Mouse (Mus musculus): Measurements from ENCODE around the gene Sat2. TPM values are rescaled to one million over a fixed set of nuclear protein-coding genes. Genes with fewer than 3 reads are reported as not detected.
A peak's percentile ranks its signal among the peaks of the same experiment; 100 is the strongest.

The Sat2 gene
- polyA plus RNA-seq, 1 experiment from 2014 or later, result 18.1 TPM

GRCm38 (mm10) chr11:69665961-69666664, 44.3 kb downstream of the Sat2 start, which contains the start of gene Cd68:
Gene Cd68 (minus strand): TSS chr11:69666153.
- Histone ChIP-seq H3K9ac (ENCODE audit: low read length) (no peak within 1 kb of the TSS), H3K4me1 (ENCODE audit: control insufficient read depth, insufficient read depth, low read length) (peaks cover 25% of the 10 kb centered on the region), H3K4me2 (ENCODE audit: low read depth, low read length) (peak within 1 kb of the TSS; percentile 2; the same call in 1 of the 2 replicates), H3K36me3 (ENCODE audit: control insufficient read depth, insufficient read depth, low read length) (peaks cover 34% of the 10 kb centered on the region), H3K4me3 (replicated peaks; ENCODE audit: low read length) (no peak within 1 kb of the TSS), H3K9me3 (replicated peaks; ENCODE audit: control insufficient read depth, low read length) (no peaks in the 10 kb centered on the region), H3K27ac (ENCODE audit: low read length) (peak within 1 kb of the TSS; percentile 58), H3K27me3 (ENCODE audit: control insufficient read depth, insufficient read depth, low read length) (no peaks in the 10 kb centered on the region)
- ATAC-seq (ENCODE audit: insufficient read depth, low FRiP score), result 0 out of 2 replicates have a peak, but pooled peaks have one; percentile 16
- WGBS, result 20% methylated on average over 7 of the region's 7 CpGs

DNA sequence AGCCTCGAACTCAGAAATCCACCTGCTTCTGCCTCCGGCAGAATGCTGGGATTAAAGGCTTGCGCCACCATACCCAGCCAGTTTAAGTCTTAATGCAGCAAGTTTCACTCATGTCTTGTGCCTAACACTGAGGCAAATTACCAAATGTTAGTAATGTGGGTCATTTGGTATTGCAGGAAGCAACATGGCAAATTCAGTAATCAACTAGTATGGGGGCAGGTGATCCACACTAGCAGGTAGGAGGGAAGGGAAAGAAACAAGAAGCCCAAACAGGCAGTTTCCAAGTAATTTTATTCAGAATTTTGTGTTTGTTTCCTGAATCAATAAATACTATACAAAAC, 44.8 kb downstream of the Sat2 start:
- Histone ChIP-seq H3K27ac (ENCODE audit: low read length) (peak overlapping the region; percentile 53), H3K4me3 (replicated peaks; ENCODE audit: low read length) (no peak overlapping the region), H3K4me1 (ENCODE audit: control insufficient read depth, insufficient read depth, low read length) (peaks cover 20% of the 10 kb centered on the region), H3K27me3 (ENCODE audit: control insufficient read depth, insufficient read depth, low read length) (no peaks in the 10 kb centered on the region), H3K9me3 (replicated peaks; ENCODE audit: control insufficient read depth, low read length) (no peaks in the 10 kb centered on the region), H3K36me3 (ENCODE audit: control insufficient read depth, insufficient read depth, low read length) (peaks cover 34% of the 10 kb centered on the region), H3K4me2 (ENCODE audit: low read depth, low read length) (no peak overlapping the region), H3K9ac (ENCODE audit: low read length) (no peak overlapping the region)
- 81% methylated on average over 3 of the region's 3 CpGs for WGBS
- ATAC-seq (ENCODE audit: insufficient read depth, low FRiP score), result no peak

DNA sequence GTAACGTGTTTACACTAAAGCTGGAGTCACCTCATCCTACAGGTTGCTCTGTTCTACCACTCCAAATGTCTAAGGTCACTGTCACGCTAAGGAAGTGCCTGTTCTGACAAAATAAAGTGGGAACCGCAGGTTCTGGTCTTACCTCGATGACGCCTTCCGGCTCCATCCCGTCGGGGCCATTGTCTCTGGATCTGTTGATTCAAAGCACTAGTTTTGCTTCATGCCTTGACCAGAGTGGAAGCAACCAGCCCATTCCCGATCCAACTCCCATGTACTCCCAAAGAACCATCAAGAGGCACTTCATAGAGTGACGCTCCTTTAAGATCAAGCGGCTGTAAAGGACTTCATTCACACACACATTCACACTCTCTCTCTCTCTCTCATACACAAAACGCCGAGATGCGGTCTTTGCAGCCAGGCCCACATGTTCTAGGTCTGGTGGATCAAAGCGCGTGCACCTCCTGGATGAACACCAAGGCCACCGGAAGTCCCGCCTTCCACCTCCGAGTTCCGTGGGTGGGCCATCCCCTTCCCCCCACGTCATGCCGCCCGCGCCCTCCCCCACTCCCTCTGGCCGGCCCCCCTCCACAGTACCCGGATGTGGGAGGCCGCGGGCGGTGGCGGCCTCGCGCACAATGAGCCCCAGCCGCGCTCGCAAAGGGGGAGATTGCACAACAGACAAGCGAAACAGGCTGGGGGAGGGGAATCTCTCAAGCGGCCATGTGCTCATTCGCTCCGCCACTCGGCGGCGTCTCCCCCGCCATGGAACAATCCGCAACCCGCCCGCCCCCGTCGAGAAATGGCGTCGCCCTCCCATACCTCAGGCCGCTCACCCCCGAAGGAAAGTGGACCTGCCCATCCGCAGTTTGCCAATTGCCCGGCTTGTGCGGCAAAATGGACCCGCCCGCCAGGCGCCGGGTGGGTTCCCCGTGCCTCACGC, 49.2 kb downstream of the Sat2 start:
- H3K27ac ChIP-seq (ENCODE audit: low read length), result peak overlapping the region; percentile 96
- H3K9me3 ChIP-seq (replicated peaks; ENCODE audit: control insufficient read depth, low read length), result no peaks in the 10 kb centered on the region
- WGBS, result under 1% methylated on average over 61 of the region's 61 CpGs
- peaks cover 18% of the 10 kb centered on the region for H3K4me1 ChIP-seq (ENCODE audit: control insufficient read depth, insufficient read depth, low read length)
- H3K36me3 ChIP-seq (ENCODE audit: control insufficient read depth, insufficient read depth, low read length), result peaks cover 30% of the 10 kb centered on the region
- ATAC-seq (ENCODE audit: insufficient read depth, low FRiP score), result peak; percentile 79
- H3K4me3 ChIP-seq (replicated peaks; ENCODE audit: low read length), result peak overlapping the region; percentile 73
- no peaks in the 10 kb centered on the region for H3K27me3 ChIP-seq (ENCODE audit: control insufficient read depth, insufficient read depth, low read length)
- H3K4me2 ChIP-seq (ENCODE audit: low read depth, low read length), result peak overlapping the region; percentile 97
- H3K9ac ChIP-seq (ENCODE audit: low read length), result peak overlapping the region; percentile 100

DNA sequence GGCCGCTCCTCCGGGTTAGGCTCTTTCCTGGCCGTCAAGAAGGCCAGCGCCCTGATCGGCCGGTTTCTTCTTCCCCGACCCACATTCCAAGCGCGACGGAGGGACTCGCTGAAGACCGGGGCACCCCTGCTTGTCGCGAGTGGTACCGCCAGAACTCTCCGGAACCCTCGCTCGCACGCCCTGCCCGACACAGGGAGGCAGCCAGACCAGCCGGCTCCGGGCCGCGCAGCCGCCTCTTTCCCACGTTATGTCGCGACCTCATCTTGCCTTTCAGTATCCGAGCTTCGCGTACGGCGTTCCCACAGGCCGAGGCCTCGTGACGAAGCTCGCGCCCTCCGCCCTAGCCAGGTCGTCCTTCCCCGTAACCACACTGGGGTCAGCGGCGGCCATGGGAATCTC, 49.9 kb downstream of the Sat2 start:
- H3K9ac ChIP-seq (ENCODE audit: low read length), result peak overlapping the region; percentile 100
- peak overlapping the region; percentile 96 for H3K27ac ChIP-seq (ENCODE audit: low read length)
- H3K4me3 ChIP-seq (replicated peaks; ENCODE audit: low read length), result peak overlapping the region; percentile 73
- H3K4me2 ChIP-seq (ENCODE audit: low read depth, low read length), result 0 out of 2 replicates have a peak overlapping the region, but pooled peaks have one; percentile 97
- under 1% methylated on average over 43 of the region's 43 CpGs for WGBS
- H3K36me3 ChIP-seq (ENCODE audit: control insufficient read depth, insufficient read depth, low read length), result peaks cover 23% of the 10 kb centered on the region
- ATAC-seq (ENCODE audit: insufficient read depth, low FRiP score), result peak; percentile 0; the same call in 1 of the 2 replicates
- H3K9me3 ChIP-seq (replicated peaks; ENCODE audit: control insufficient read depth, low read length), result no peaks in the 10 kb centered on the region
- no peaks in the 10 kb centered on the region for H3K27me3 ChIP-seq (ENCODE audit: control insufficient read depth, insufficient read depth, low read length)
- peaks cover 18% of the 10 kb centered on the region for H3K4me1 ChIP-seq (ENCODE audit: control insufficient read depth, insufficient read depth, low read length)

DNA sequence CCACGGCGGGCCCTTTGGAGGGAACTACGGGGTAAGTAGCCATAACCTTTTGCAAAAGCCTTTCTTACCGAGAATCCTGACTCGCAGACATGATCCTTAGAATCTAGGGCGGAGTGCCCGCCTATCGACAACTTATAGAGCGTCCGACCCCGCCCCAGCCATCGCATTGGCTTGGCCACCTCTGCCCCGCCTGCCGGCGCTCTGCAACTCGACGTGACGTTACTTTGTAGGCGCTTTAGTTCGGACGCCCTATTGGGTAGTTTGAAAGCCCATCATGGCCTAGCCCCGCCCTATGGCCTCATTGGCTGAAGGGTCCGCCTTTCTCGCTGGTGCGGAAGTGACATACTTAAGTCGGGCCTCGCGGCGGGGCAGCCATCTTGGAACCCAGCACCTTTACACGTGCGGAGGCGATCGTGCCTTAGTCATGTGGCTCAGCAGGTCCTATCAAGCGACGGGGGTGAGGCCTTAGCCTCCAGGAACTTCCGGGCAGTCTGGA, 50.4 kb downstream of the Sat2 start, which contains the start of gene Eif4a1:
Eif4a1 (minus strand) TSS at position 213 of the 496 bp plus-strand sequence.
- Histone ChIP-seq H3K27me3 (ENCODE audit: control insufficient read depth, insufficient read depth, low read length) (no peaks in the 10 kb centered on the region), H3K36me3 (ENCODE audit: control insufficient read depth, insufficient read depth, low read length) (peaks cover 23% of the 10 kb centered on the region), H3K27ac (ENCODE audit: low read length) (peak within 1 kb of the TSS; percentile 96), H3K4me2 (ENCODE audit: low read depth, low read length) (peak within 1 kb of the TSS; percentile 97), H3K4me3 (replicated peaks; ENCODE audit: low read length) (peak within 1 kb of the TSS; percentile 73), H3K9ac (ENCODE audit: low read length) (peak within 1 kb of the TSS; percentile 100), H3K4me1 (ENCODE audit: control insufficient read depth, insufficient read depth, low read length) (peaks cover 18% of the 10 kb centered on the region), H3K9me3 (replicated peaks; ENCODE audit: control insufficient read depth, low read length) (no peaks in the 10 kb centered on the region)
- peak; percentile 98 for ATAC-seq (ENCODE audit: insufficient read depth, low FRiP score)
- under 1% methylated on average over 36 of the region's 36 CpGs for WGBS

MicroRNAs within 50 kb of the gene (microRNA counts, 519-probe panel; counts per million panel counts)
- microRNA mmu-miR-1934, result not detected
- 2,797 counts per million, percentile 64 among the panel's probes with 10 or more counts for microRNA mmu-miR-467f

Small RNA genes lying within 50 kb of the gene (microRNA-seq; reads per million reads assigned to microRNA genes)
- gene Mir1934, result 2.8 reads per million, percentile 15 among the genes with 10 or more reads in this experiment
- gene Mir467f, result not detected

Other genes starting within 250 kb of the Sat2 start
- gene Naa38, start 226.5 kb upstream of the Sat2 start, polyA plus RNA-seq (2015; fragmentation: Nextera tagmentation; extraction: Ambion mirVana), result 144 and 148 TPM in 2 replicates
- gene Cyb5d1, start 226.4 kb upstream of the Sat2 start, polyA plus RNA-seq (2015; fragmentation: Nextera tagmentation; extraction: Ambion mirVana), result 29.4 TPM in 2 replicates
- 26.4 and 28.7 TPM in 2 replicates for gene Tmem88, start 223.8 kb upstream of the Sat2 start, polyA plus RNA-seq (2015; fragmentation: Nextera tagmentation; extraction: Ambion mirVana)
- gene Kdm6b, start 208.3 kb upstream of the Sat2 start, polyA plus RNA-seq (2015; fragmentation: Nextera tagmentation; extraction: Ambion mirVana), result 21.2 and 21.4 TPM in 2 replicates
- 0.54 and 0.69 TPM in 2 replicates for gene Dnah2, start 72.9 kb upstream of the Sat2 start, polyA plus RNA-seq (2015; fragmentation: Nextera tagmentation; extraction: Ambion mirVana)
- 7.2 and 7.3 TPM in 2 replicates for gene Efnb3, start 61.8 kb upstream of the Sat2 start, polyA plus RNA-seq (2015; fragmentation: Nextera tagmentation; extraction: Ambion mirVana)
- gene Wrap53, start 41.8 kb upstream of the Sat2 start, polyA plus RNA-seq (2015; fragmentation: Nextera tagmentation; extraction: Ambion mirVana), result 19.3 and 21.6 TPM in 2 replicates
- 118 and 120 TPM in 2 replicates for gene Trp53, start 41.7 kb upstream of the Sat2 start, polyA plus RNA-seq (2015; fragmentation: Nextera tagmentation; extraction: Ambion mirVana)
- gene Atp1b2, start 16.1 kb upstream of the Sat2 start, polyA plus RNA-seq (2015; fragmentation: Nextera tagmentation; extraction: Ambion mirVana), result 9.5 and 10.4 TPM in 2 replicates
- gene Shbg, start 4.1 kb upstream of the Sat2 start, polyA plus RNA-seq (2015; fragmentation: Nextera tagmentation; extraction: Ambion mirVana), result 1.3 and 2.2 TPM in 2 replicates
- gene Fxr2, start 11.0 kb downstream of the Sat2 start, polyA plus RNA-seq (2015; fragmentation: Nextera tagmentation; extraction: Ambion mirVana), result 20.9 and 22.1 TPM in 2 replicates
- 7.7 and 7.9 TPM in 2 replicates for gene Sox15, start 33.3 kb downstream of the Sat2 start, polyA plus RNA-seq (2015; fragmentation: Nextera tagmentation; extraction: Ambion mirVana)
- 67.7 and 68.8 TPM in 2 replicates for gene Mpdu1, start 40.6 kb downstream of the Sat2 start, polyA plus RNA-seq (2015; fragmentation: Nextera tagmentation; extraction: Ambion mirVana)
- 18.9 and 19.6 TPM in 2 replicates for gene Cd68, start 44.1 kb downstream of the Sat2 start, polyA plus RNA-seq (2015; fragmentation: Nextera tagmentation; extraction: Ambion mirVana)
- gene Eif4a1, start 50.4 kb downstream of the Sat2 start, polyA plus RNA-seq (2015; fragmentation: Nextera tagmentation; extraction: Ambion mirVana), result 454 and 462 TPM in 2 replicates
- gene Senp3, start 60.1 kb downstream of the Sat2 start, polyA plus RNA-seq (2015; fragmentation: Nextera tagmentation; extraction: Ambion mirVana), result 66.3 and 68.5 TPM in 2 replicates
- 0.59 and 1.0 TPM in 2 replicates for gene Tnfsf13, start 63.8 kb downstream of the Sat2 start, polyA plus RNA-seq (2015; fragmentation: Nextera tagmentation; extraction: Ambion mirVana)
- 8.8 and 9.6 TPM in 2 replicates for gene Tnfsf12, start 73.8 kb downstream of the Sat2 start, polyA plus RNA-seq (2015; fragmentation: Nextera tagmentation; extraction: Ambion mirVana)
- gene Tnfsfm13, start 74.1 kb downstream of the Sat2 start, polyA plus RNA-seq (2015; fragmentation: Nextera tagmentation; extraction: Ambion mirVana), result 2.9 and 4.2 TPM in 2 replicates
- gene Polr2a, start 136.6 kb downstream of the Sat2 start, polyA plus RNA-seq (2015; fragmentation: Nextera tagmentation; extraction: Ambion mirVana), result 17.7 and 20.6 TPM in 2 replicates
- gene Slc35g3, start 139.9 kb downstream of the Sat2 start, polyA plus RNA-seq (2015; fragmentation: Nextera tagmentation; extraction: Ambion mirVana), result 0.17 TPM in 1 of 2 replicates, not detected in the other
- gene Zbtb4, start 143.9 kb downstream of the Sat2 start, polyA plus RNA-seq (2015; fragmentation: Nextera tagmentation; extraction: Ambion mirVana), result 3.4 TPM in 2 replicates
- 5.3 and 10.3 TPM in 2 replicates for gene Chrnb1, start 173.9 kb downstream of the Sat2 start, polyA plus RNA-seq (2015; fragmentation: Nextera tagmentation; extraction: Ambion mirVana)
- 1.8 and 2.5 TPM in 2 replicates for gene Fgf11, start 179.8 kb downstream of the Sat2 start, polyA plus RNA-seq (2015; fragmentation: Nextera tagmentation; extraction: Ambion mirVana)
- 14.2 and 15.0 TPM in 2 replicates for gene Tmem102, start 183.6 kb downstream of the Sat2 start, polyA plus RNA-seq (2015; fragmentation: Nextera tagmentation; extraction: Ambion mirVana)
- gene Gm39566, start 193.3 kb downstream of the Sat2 start, polyA plus RNA-seq (2015; fragmentation: Nextera tagmentation; extraction: Ambion mirVana), result 0.03 TPM in 1 of 2 replicates, not detected in the other
- gene Spem2, start 196.4 kb downstream of the Sat2 start, polyA plus RNA-seq (2015; fragmentation: Nextera tagmentation; extraction: Ambion mirVana), result not detected in 2 replicates
- not detected in 2 replicates for gene Spem1, start 200.2 kb downstream of the Sat2 start, polyA plus RNA-seq (2015; fragmentation: Nextera tagmentation; extraction: Ambion mirVana)
- gene Nlgn2, start 215.8 kb downstream of the Sat2 start, polyA plus RNA-seq (2015; fragmentation: Nextera tagmentation; extraction: Ambion mirVana), result 5.3 and 6.4 TPM in 2 replicates
- 377 and 401 TPM in 2 replicates for gene Tmem256, start 216.5 kb downstream of the Sat2 start, polyA plus RNA-seq (2015; fragmentation: Nextera tagmentation; extraction: Ambion mirVana)
- gene Plscr3, start 224.4 kb downstream of the Sat2 start, polyA plus RNA-seq (2015; fragmentation: Nextera tagmentation; extraction: Ambion mirVana), result 85.1 and 98.5 TPM in 2 replicates
- gene Tnk1, start 236.7 kb downstream of the Sat2 start, polyA plus RNA-seq (2015; fragmentation: Nextera tagmentation; extraction: Ambion mirVana), result 15.3 and 19.1 TPM in 2 replicates

Data from stomach, embryonic 16.5 days (tissue).